ENCODE assay signal across 29 mouse cellular contexts in the genomic region with DNA sequence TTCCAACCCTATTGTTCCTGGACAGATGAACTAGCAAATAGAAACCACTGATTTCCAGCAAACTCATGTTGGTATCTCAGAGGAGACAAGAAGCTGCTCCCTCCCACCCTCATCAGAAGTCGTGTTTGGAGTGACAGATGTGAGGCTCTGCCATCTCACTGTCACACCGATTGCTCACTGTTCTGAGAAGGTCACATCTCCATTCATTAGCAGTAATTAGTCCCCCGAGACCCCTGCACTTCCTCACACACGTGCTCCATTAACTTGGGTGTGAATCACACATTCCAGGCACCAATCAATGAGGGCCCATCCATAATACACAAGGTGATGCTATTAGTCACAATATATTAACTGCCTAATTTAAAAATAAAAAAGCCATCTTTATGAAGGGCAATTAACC. TPM values are rescaled to one million over a fixed set of nuclear protein-coding genes. Genes with fewer than 3 reads are reported as not detected.
DNase-seq lines count a peak whose midpoint lies in the region; ATAC-seq and TF ChIP-seq lines count a peak whose summit lies in the region.
"Had no signal": no experiment of that assay in that cellular context is flagged by ENCODE, and none has a peak within 500 bp of the region (broad histone marks: within the 10 kb centered on the region; RNA-seq: fewer than 3 reads in every experiment).

No protein-coding gene starts in this region.

- ATAC-seq in forebrain, embryonic 11.5 days (replicated peaks; ENCODE audit: low FRiP score), result peak; percentile 24; the same call in 1 of the 2 replicates
- ATAC-seq in forebrain, embryonic 15.5 days (replicated peaks), result no peak
- no peak for ATAC-seq in forebrain, embryonic 14.5 days
- no peak for ATAC-seq in forebrain, postnatal 0 days
- ATAC-seq in midbrain, postnatal 0 days (ENCODE audit: low FRiP score), result no peak
- no peak for ATAC-seq in midbrain, embryonic 16.5 days
- ATAC-seq: activated CD4-positive, CD25-positive, alpha-beta regulatory T cell, adult 4 months; hindbrain, postnatal 0 days; inflammation-experienced regulatory T-cells, adult 6 months; intestine, embryonic 16.5 days had no signal

- no peak for TF ChIP-seq CTCF in forebrain, postnatal 0 days (IDR thresholded peaks at IDR 0.05; ENCODE audit: low read depth)
- no peak for TF ChIP-seq CTCF in midbrain, postnatal 0 days (IDR thresholded peaks at IDR 0.05)

- no peaks in the 10 kb centered on the region for H3K27me3 ChIP-seq in forebrain, embryonic 11.5 days (ENCODE audit: control insufficient read depth, insufficient read depth, low read length)
- H3K27me3 ChIP-seq in forebrain, embryonic 15.5 days, result no peaks in the 10 kb centered on the region
- H3K27me3 ChIP-seq in forebrain, embryonic 14.5 days (replicated peaks; ENCODE audit: control insufficient read depth, insufficient read depth, low read length), result no peaks in the 10 kb centered on the region
- H3K27me3 ChIP-seq in forebrain, postnatal 0 days (ENCODE audit: insufficient read depth, low read length), result no peaks in the 10 kb centered on the region
- no peaks in the 10 kb centered on the region for H3K27me3 ChIP-seq in midbrain, postnatal 0 days (ENCODE audit: insufficient read depth, low read length)
- H3K27me3 ChIP-seq in midbrain, embryonic 16.5 days (ENCODE audit: control insufficient read depth, insufficient read depth, low read depth, low read length), result no peaks in the 10 kb centered on the region
- H3K27me3 ChIP-seq: embryonic facial prominence, embryonic 12.5 days; embryonic facial prominence, embryonic 15.5 days; heart, embryonic 13.5 days had no signal

- H3K9me3 ChIP-seq in forebrain, embryonic 11.5 days (ENCODE audit: control insufficient read depth, low read length), result no peaks in the 10 kb centered on the region
- no peaks in the 10 kb centered on the region for H3K9me3 ChIP-seq in forebrain, embryonic 15.5 days
- no peaks in the 10 kb centered on the region for H3K9me3 ChIP-seq in forebrain, embryonic 14.5 days (replicated peaks; ENCODE audit: control insufficient read depth, low read length)
- H3K9me3 ChIP-seq in forebrain, postnatal 0 days (ENCODE audit: low read length), result no peaks in the 10 kb centered on the region
- no peaks in the 10 kb centered on the region for H3K9me3 ChIP-seq in midbrain, postnatal 0 days (ENCODE audit: low read length)
- H3K9me3 ChIP-seq in midbrain, embryonic 16.5 days (replicated peaks; ENCODE audit: control insufficient read depth, low read length, poor library complexity, severe bottlenecking), result no peaks in the 10 kb centered on the region
- H3K9me3 ChIP-seq: embryonic facial prominence, embryonic 12.5 days; embryonic facial prominence, embryonic 15.5 days; heart, embryonic 10.5 days; heart, embryonic 13.5 days had no signal

- H3K4me1 ChIP-seq in forebrain, embryonic 11.5 days (replicated peaks; ENCODE audit: control insufficient read depth, insufficient read depth, low read length), result no peaks in the 10 kb centered on the region
- H3K4me1 ChIP-seq in forebrain, embryonic 15.5 days, result 0 out of 2 replicates have a peak, but pooled peaks cover under 1% of the 10 kb centered on the region
- H3K4me1 ChIP-seq in forebrain, embryonic 14.5 days (ENCODE audit: control insufficient read depth, insufficient read depth, low read length), result no peaks in the 10 kb centered on the region
- no peaks in the 10 kb centered on the region for H3K4me1 ChIP-seq in forebrain, postnatal 0 days (ENCODE audit: insufficient read depth)
- no peaks in the 10 kb centered on the region for H3K4me1 ChIP-seq in midbrain, postnatal 0 days (ENCODE audit: insufficient read depth, low read length)
- H3K4me1 ChIP-seq in midbrain, embryonic 16.5 days (ENCODE audit: control insufficient read depth, insufficient read depth, low read length), result 0 out of 2 replicates have a peak, but pooled peaks cover 2% of the 10 kb centered on the region
- H3K4me1 ChIP-seq: embryonic facial prominence, embryonic 12.5 days; embryonic facial prominence, embryonic 15.5 days had no signal

- WGBS in forebrain, embryonic 11.5 days, result 68% methylated on average over 4 of the region's 4 CpGs
- 31% methylated on average over 4 of the region's 4 CpGs for WGBS in forebrain, embryonic 15.5 days
- WGBS in forebrain, embryonic 14.5 days, result 29% methylated on average over 4 of the region's 4 CpGs
- WGBS in forebrain, postnatal 0 days, result 24% methylated on average over 4 of the region's 4 CpGs
- WGBS in midbrain, postnatal 0 days, result 54% methylated on average over 4 of the region's 4 CpGs
- 48% methylated on average over 4 of the region's 4 CpGs for WGBS in midbrain, embryonic 16.5 days

- H3K4me3 ChIP-seq in forebrain, embryonic 11.5 days (ENCODE audit: low read depth, low read length), result no peak overlapping the region
- no peak overlapping the region for H3K4me3 ChIP-seq in forebrain, embryonic 15.5 days
- H3K4me3 ChIP-seq in forebrain, embryonic 14.5 days (ENCODE audit: low read depth, low read length), result no peak overlapping the region
- H3K4me3 ChIP-seq in forebrain, postnatal 0 days (ENCODE audit: low read depth, low read length), result no peak overlapping the region
- H3K4me3 ChIP-seq in midbrain, postnatal 0 days (ENCODE audit: low read depth, low read length), result no peak overlapping the region
- no peak overlapping the region for H3K4me3 ChIP-seq in midbrain, embryonic 16.5 days (ENCODE audit: low read depth, low read length)
- H3K4me3 ChIP-seq: embryonic facial prominence, embryonic 12.5 days; embryonic facial prominence, embryonic 15.5 days; heart, adult 2 months; heart, embryonic 10.5 days; heart, embryonic 13.5 days had no signal

- no peak overlapping the region for H3K9ac ChIP-seq in forebrain, embryonic 11.5 days (ENCODE audit: low read length)
- H3K9ac ChIP-seq in forebrain, embryonic 15.5 days (replicated peaks), result no peak overlapping the region
- no peak overlapping the region for H3K9ac ChIP-seq in forebrain, embryonic 14.5 days (ENCODE audit: low read length)
- no peak overlapping the region for H3K9ac ChIP-seq in forebrain, postnatal 0 days
- no peak overlapping the region for H3K9ac ChIP-seq in midbrain, postnatal 0 days (replicated peaks; ENCODE audit: low read length, poor library complexity, severe bottlenecking)
- H3K9ac ChIP-seq in midbrain, embryonic 16.5 days (ENCODE audit: low read depth, low read length), result no peak overlapping the region
- H3K9ac ChIP-seq: embryonic facial prominence, embryonic 12.5 days; embryonic facial prominence, embryonic 15.5 days; heart, embryonic 13.5 days; hindbrain, embryonic 14.5 days had no signal

- no peak overlapping the region for H3K4me2 ChIP-seq in forebrain, embryonic 11.5 days (ENCODE audit: low read depth, low read length, severe bottlenecking)
- no peak overlapping the region for H3K4me2 ChIP-seq in forebrain, embryonic 15.5 days (replicated peaks)
- no peak overlapping the region for H3K4me2 ChIP-seq in forebrain, embryonic 14.5 days (ENCODE audit: low read length)
- no peak overlapping the region for H3K4me2 ChIP-seq in forebrain, postnatal 0 days (ENCODE audit: low read depth)
- H3K4me2 ChIP-seq in midbrain, postnatal 0 days (ENCODE audit: low read depth, low read length, poor library complexity, severe bottlenecking), result no peak overlapping the region
- H3K4me2 ChIP-seq in midbrain, embryonic 16.5 days (ENCODE audit: low read length), result no peak overlapping the region
- H3K4me2 ChIP-seq: embryonic facial prominence, embryonic 12.5 days; embryonic facial prominence, embryonic 15.5 days; heart, embryonic 13.5 days; hindbrain, embryonic 14.5 days had no signal

- DNase-seq in forebrain, embryonic 11.5 days (ENCODE audit: low spot score), result no peak
- DNase-seq in forebrain, embryonic 14.5 days (ENCODE audit: low spot score), result peak; percentile 48
- DNase-seq in forebrain, postnatal 0 days, result no peak
- DNase-seq in midbrain, postnatal 0 days (ENCODE audit: low spot score), result peak; percentile 7
- DNase-seq in cerebellum, postnatal 14 days, result no peak
- no peak for DNase-seq in kidney, adult 11 months
- DNase-seq: adrenal gland, adult 8-10 months; adrenal gland, postnatal 25 days; cerebellum, adult 18-20 months; cerebellum, adult 9-10 months; cerebellum, postnatal 25 days; gastrocnemius, postnatal 36 days; heart, adult 2 months; heart, postnatal 14 days; heart, postnatal 4 days had no signal

- H3K36me3 ChIP-seq in forebrain, embryonic 11.5 days (ENCODE audit: control insufficient read depth, insufficient read depth, low read length), result no peaks in the 10 kb centered on the region
- no peaks in the 10 kb centered on the region for H3K36me3 ChIP-seq in forebrain, embryonic 15.5 days
- H3K36me3 ChIP-seq in forebrain, embryonic 14.5 days (ENCODE audit: control insufficient read depth, insufficient read depth, low read length), result no peaks in the 10 kb centered on the region
- H3K36me3 ChIP-seq in forebrain, postnatal 0 days (ENCODE audit: insufficient read depth), result no peaks in the 10 kb centered on the region
- no peaks in the 10 kb centered on the region for H3K36me3 ChIP-seq in midbrain, postnatal 0 days (ENCODE audit: insufficient read depth, low read length)
- no peaks in the 10 kb centered on the region for H3K36me3 ChIP-seq in midbrain, embryonic 16.5 days (ENCODE audit: control insufficient read depth, insufficient read depth, low read length)
- H3K36me3 ChIP-seq: embryonic facial prominence, embryonic 12.5 days; embryonic facial prominence, embryonic 15.5 days; heart, embryonic 10.5 days; heart, embryonic 13.5 days had no signal

- H3K27ac ChIP-seq in forebrain, embryonic 11.5 days (ENCODE audit: low read depth, low read length), result no peak overlapping the region
- no peak overlapping the region for H3K27ac ChIP-seq in forebrain, embryonic 15.5 days (replicated peaks)
- no peak overlapping the region for H3K27ac ChIP-seq in forebrain, embryonic 14.5 days (ENCODE audit: low read depth, low read length)
- H3K27ac ChIP-seq in forebrain, postnatal 0 days (ENCODE audit: low read depth, low read length), result no peak overlapping the region
- no peak overlapping the region for H3K27ac ChIP-seq in midbrain, postnatal 0 days (ENCODE audit: low read depth, low read length)
- H3K27ac ChIP-seq in midbrain, embryonic 16.5 days (ENCODE audit: low read length), result no peak overlapping the region
- H3K27ac ChIP-seq: embryonic facial prominence, embryonic 12.5 days; embryonic facial prominence, embryonic 15.5 days; hindbrain, embryonic 14.5 days; hindbrain, postnatal 0 days had no signal

RNA-seq across cellular contexts. Expression of gene Lhpp, which starts 15.7 kb away (rescaled TPM):
- 12.7 and 15.1 TPM in 2 replicates for polyA plus RNA-seq in forebrain, embryonic 11.5 days (2014; fragmentation: Nextera tagmentation; extraction: Ambion mirVana)
- polyA plus RNA-seq in forebrain, embryonic 15.5 days (2015; fragmentation: Nextera tagmentation; extraction: Ambion mirVana), result 23.1 and 25.7 TPM in 2 replicates
- polyA plus RNA-seq in forebrain, embryonic 14.5 days (2014; fragmentation: Nextera tagmentation; extraction: Ambion mirVana), result 26.7 and 29.6 TPM in 2 replicates
- 37.5 and 40.7 TPM in 2 replicates for total RNA-seq in forebrain, postnatal 0 days (2014; rRNA removed)
- 50.1 and 53.8 TPM in 2 replicates for polyA plus RNA-seq in forebrain, postnatal 0 days (2015; fragmentation: Nextera tagmentation; extraction: Ambion mirVana)
- 36.2 and 49.8 TPM in 2 replicates for total RNA-seq in midbrain, postnatal 0 days (2014; rRNA removed)
- polyA plus RNA-seq in midbrain, postnatal 0 days (2015; fragmentation: Nextera tagmentation; extraction: Ambion mirVana), result 59.2 and 65.1 TPM in 2 replicates
- polyA plus RNA-seq in midbrain, embryonic 16.5 days (2015; fragmentation: Nextera tagmentation; extraction: Ambion mirVana), result 39.3 and 51.3 TPM in 2 replicates

RNA-seq across cellular contexts. Expression of gene Nkx1-2, which starts 26.7 kb away (rescaled TPM):
- polyA plus RNA-seq in forebrain, embryonic 11.5 days (2014; fragmentation: Nextera tagmentation; extraction: Ambion mirVana), result 0.36 TPM in 1 of 2 replicates, not detected in the other
- polyA plus RNA-seq in forebrain, embryonic 15.5 days (2015; fragmentation: Nextera tagmentation; extraction: Ambion mirVana), result 0.05 TPM in 1 of 2 replicates, not detected in the other
- not detected in 2 replicates for polyA plus RNA-seq in forebrain, embryonic 14.5 days (2014; fragmentation: Nextera tagmentation; extraction: Ambion mirVana)
- total RNA-seq in forebrain, postnatal 0 days (2014; rRNA removed), result 0.08 TPM in 1 of 2 replicates, not detected in the other
- not detected in 2 replicates for polyA plus RNA-seq in forebrain, postnatal 0 days (2015; fragmentation: Nextera tagmentation; extraction: Ambion mirVana)
- 0.60 and 0.80 TPM in 2 replicates for total RNA-seq in midbrain, postnatal 0 days (2014; rRNA removed)
- 0.10 and 0.37 TPM in 2 replicates for polyA plus RNA-seq in midbrain, postnatal 0 days (2015; fragmentation: Nextera tagmentation; extraction: Ambion mirVana)
- polyA plus RNA-seq in midbrain, embryonic 16.5 days (2015; fragmentation: Nextera tagmentation; extraction: Ambion mirVana), result 0.38 and 0.40 TPM in 2 replicates
- total RNA-seq: adrenal gland, adult 8-10 months; adrenal gland, postnatal 25 days; gastrocnemius, adult 18-20 months; gastrocnemius, postnatal 36 days; granulocyte monocyte progenitor cell, adult 5-6 weeks; heart, adult 2 months; heart, postnatal 14 days; heart, postnatal 4 days; hindbrain, postnatal 0 days had no signal
- polyA plus RNA-seq: activated CD4-positive, CD25-positive, alpha-beta regulatory T cell, adult 4 months; embryonic facial prominence, embryonic 15.5 days; heart, adult 2 months; heart, embryonic 10.5 days; heart, embryonic 13.5 days; heart, embryonic 16.5 days; inflammation-experienced regulatory T-cells, adult 6 months had no signal

RNA-seq across cellular contexts. Expression of gene Oat, which starts 50.0 kb away (rescaled TPM):
- polyA plus RNA-seq in forebrain, embryonic 11.5 days (2014; fragmentation: Nextera tagmentation; extraction: Ambion mirVana), result 134 and 137 TPM in 2 replicates
- polyA plus RNA-seq in forebrain, embryonic 15.5 days (2015; fragmentation: Nextera tagmentation; extraction: Ambion mirVana), result 118 TPM in 2 replicates
- polyA plus RNA-seq in forebrain, embryonic 14.5 days (2014; fragmentation: Nextera tagmentation; extraction: Ambion mirVana), result 130 and 138 TPM in 2 replicates
- 100 and 105 TPM in 2 replicates for total RNA-seq in forebrain, postnatal 0 days (2014; rRNA removed)
- 96.4 and 105 TPM in 2 replicates for polyA plus RNA-seq in forebrain, postnatal 0 days (2015; fragmentation: Nextera tagmentation; extraction: Ambion mirVana)
- total RNA-seq in midbrain, postnatal 0 days (2014; rRNA removed), result 97.4 and 103 TPM in 2 replicates
- polyA plus RNA-seq in midbrain, postnatal 0 days (2015; fragmentation: Nextera tagmentation; extraction: Ambion mirVana), result 103 and 106 TPM in 2 replicates
- 87.8 and 106 TPM in 2 replicates for polyA plus RNA-seq in midbrain, embryonic 16.5 days (2015; fragmentation: Nextera tagmentation; extraction: Ambion mirVana)

Comparison
In these comparisons a context has a peak if more than half of its experiments do, and no peak if none do; other contexts are left out.
1. DNase-seq: peak in forebrain, embryonic 14.5 days (single experiment) and midbrain, postnatal 0 days (single experiment); none in forebrain, embryonic 11.5 days (single experiment), forebrain, postnatal 0 days (single experiment), cerebellum, postnatal 14 days (0 of 2) and kidney, adult 11 months (single experiment).